Mouse (Mus musculus) CH12.LX (cell line): ENCODE measurements around the gene Zp3.

Source experiments
- CTCF ChIP-seq, 2 experiments: IDR thresholded peaks in 1 of 2; conservative IDR thresholded peaks in 1 of 2; 2 replicates each; pipeline ENCODE4 v1.5.1; 2011 to 2012; ENCODE audit warnings: low read depth in 2 of 2, low read length in 2 of 2, improper control_type of control experiment in 1 of 2, inconsistent platforms in 1 of 2, mild to moderate bottlenecking in 1 of 2, moderate library complexity in 1 of 2
- USF2 ChIP-seq: conservative IDR thresholded peaks from 2 replicates; pipeline ENCODE4 v1.6.1; 2011; ENCODE audit warnings: low read depth, low read length, improper control_type of control experiment

GRCm38 (mm10) chr5:136014877-136015276 lies 35.0 kb downstream of the Zp3 start:
- TF ChIP-seq CTCF (conservative IDR thresholded peaks at IDR 0.05 in 1 of 2, IDR thresholded peaks at IDR 0.05 in 1 of 2; ENCODE audit: low read depth in 2 of 2, low read length in 2 of 2) (no peak), USF2 (no peak)
